Mouse (Mus musculus) neural tube, embryonic 14.5 days (tissue): ENCODE measurements around the gene Galnt9. TPM values are rescaled to one million over a fixed set of nuclear protein-coding genes. Genes with fewer than 3 reads are reported as not detected.

ENCODE experiments used
- ATAC-seq: fragments of 200-750 bp; cut with Nextera tagmentation; 2 replicates; pipeline ENCODE4 v1.8.0; 2017; ENCODE audit warnings: low read depth, mild to moderate bottlenecking, moderate TSS enrichment, moderate library complexity
- H3K27ac ChIP-seq: fragments of 300-500 bp; sonication (generic); 2 replicates; pipeline ENCODE4 v1.5.1; 2014; ENCODE audit warnings: low read depth, mild to moderate bottlenecking, control low read depth, low read length, moderate library complexity, mixed read lengths
- H3K27me3 ChIP-seq: fragments of 300-500 bp; sonication (generic); 2 replicates; pipeline ENCODE4 v1.6.1; 2014; ENCODE audit warnings: low read length; ENCODE audit not compliant: control insufficient read depth, insufficient read depth
- H3K36me3 ChIP-seq: fragments of 300-500 bp; sonication (generic); 2 replicates; pipeline ENCODE4 v1.6.1; 2014; ENCODE audit warnings: low read length, mixed read lengths; ENCODE audit not compliant: control insufficient read depth, insufficient read depth
- H3K4me1 ChIP-seq: fragments of 300-500 bp; sonication (generic); 2 replicates; pipeline ENCODE4 v1.6.1; 2014; ENCODE audit warnings: low read length; ENCODE audit not compliant: control insufficient read depth, insufficient read depth
- H3K4me2 ChIP-seq: fragments of 300-500 bp; sonication (generic); 2 replicates; pipeline ENCODE4 v1.6.1; 2014; ENCODE audit warnings: mild to moderate bottlenecking, low read depth, low read length, control low read depth
- H3K4me3 ChIP-seq: fragments of 300-500 bp; sonication (generic); 2 replicates; pipeline ENCODE4 v1.5.1; 2014; ENCODE audit warnings: low read depth, low read length, control low read depth, mixed read lengths
- H3K9ac ChIP-seq: fragments of 300-500 bp; sonication (generic); replicated peaks from 2 replicates; pipeline ENCODE4 v1.6.1; 2014; ENCODE audit warnings: low read depth, mild to moderate bottlenecking, control low read depth, low read length, mixed read lengths
- H3K9me3 ChIP-seq: fragments of 300-500 bp; sonication (generic); 2 replicates; pipeline ENCODE4 v1.6.1; 2016; ENCODE audit warnings: low read length; ENCODE audit not compliant: control insufficient read depth
- WGBS: fragments of 180-500 bp; shearing (Covaris S2); extraction: QIAGEN DNeasy Blood & Tissue Kit; methylation state at CpG from one replicate; pipeline ENCODE4 v1.1.7; 2014; 5-methylcytosine and 5-hydroxymethylcytosine counted together
- polyA plus RNA-seq: library from polyadenylated mRNA; unstranded; fragments of >200 nt; fragmentation: Nextera tagmentation; extraction: Ambion mirVana; gene quantifications from 2 replicates; pipeline ENCODE4 v1.2.1, GENCODE M21; 2014

Galnt9 gene
- polyA plus RNA-seq: 25.1 and 26.0 TPM in 2 replicates

- Histone ChIP-seq H3K27me3 (peaks cover 17% of the 10 kb centered on the region), H3K4me3 (peak within 1 kb of the TSS; percentile 52), H3K4me1 (peaks cover 18% of the 10 kb centered on the region), H3K27ac (peak within 1 kb of the TSS; percentile 55), H3K4me2 (peak within 1 kb of the TSS; percentile 70), H3K9me3 (no peaks in the 10 kb centered on the region), H3K9ac (peak within 1 kb of the TSS; percentile 62), H3K36me3 (no peaks in the 10 kb centered on the region)
- WGBS: under 1% methylated on average over 64 of the region's 82 CpGs
- ATAC-seq: peak; percentile 90
Observed at GRCm38 (mm10) chr5:110543951-110544690, at the start of gene Galnt9. Gene Galnt9 (plus strand): TSS chr5:110544355.

- Histone ChIP-seq H3K27ac (peak overlapping the region; percentile 6; the same call in 1 of the 2 replicates), H3K4me1 (no peaks in the 10 kb centered on the region), H3K36me3 (no peaks in the 10 kb centered on the region), H3K9ac (no peak overlapping the region), H3K4me2 (no peak overlapping the region), H3K4me3 (no peak overlapping the region), H3K9me3 (no peaks in the 10 kb centered on the region), H3K27me3 (no peaks in the 10 kb centered on the region)
- ATAC-seq: 0 out of 2 replicates have a peak, but pooled peaks have one; percentile 26
- whole genome bisulfite sequencing: 43% methylated on average over 4 of the region's 4 CpGs
Observed at GRCm38 (mm10) chr5:110494396-110494795, 49.8 kb upstream of the Galnt9 start.

GRCm38 (mm10) chr5:110495051-110495450 lies 49.1 kb upstream of the Galnt9 start:
- WGBS: 75% methylated on average over 6 of the region's 6 CpGs
- no peaks in the 10 kb centered on the region for H3K4me1 ChIP-seq
- H3K36me3 ChIP-seq: no peaks in the 10 kb centered on the region
- H3K4me3 ChIP-seq: no peak overlapping the region
- no peak overlapping the region for H3K27ac ChIP-seq
- H3K27me3 ChIP-seq: no peaks in the 10 kb centered on the region
- no peak overlapping the region for H3K4me2 ChIP-seq
- H3K9me3 ChIP-seq: no peaks in the 10 kb centered on the region
- H3K9ac ChIP-seq: no peak overlapping the region
- ATAC-seq: no peak

GRCm38 (mm10) chr5:110497556-110497955 lies 46.6 kb upstream of the Galnt9 start:
- no peak overlapping the region for H3K4me3 ChIP-seq
- 54% methylated on average over 5 of the region's 5 CpGs for WGBS
- no peak overlapping the region for H3K27ac ChIP-seq
- no peaks in the 10 kb centered on the region for H3K27me3 ChIP-seq
- H3K36me3 ChIP-seq: no peaks in the 10 kb centered on the region
- no peak overlapping the region for H3K9ac ChIP-seq
- no peaks in the 10 kb centered on the region for H3K9me3 ChIP-seq
- no peaks in the 10 kb centered on the region for H3K4me1 ChIP-seq
- H3K4me2 ChIP-seq: no peak overlapping the region
- ATAC-seq: no peak

- no peaks in the 10 kb centered on the region for H3K4me1 ChIP-seq
- H3K36me3 ChIP-seq: no peaks in the 10 kb centered on the region
- H3K27ac ChIP-seq: no peak overlapping the region
- H3K4me3 ChIP-seq: no peak overlapping the region
- WGBS: 20% methylated on average over 10 of the region's 10 CpGs
- H3K9me3 ChIP-seq: no peaks in the 10 kb centered on the region
- H3K9ac ChIP-seq: no peak overlapping the region
- no peaks in the 10 kb centered on the region for H3K27me3 ChIP-seq
- no peak overlapping the region for H3K4me2 ChIP-seq
- ATAC-seq: no peak
Observed at GRCm38 (mm10) chr5:110498071-110498470, 46.1 kb upstream of the Galnt9 start.

- H3K9ac ChIP-seq: no peak overlapping the region
- no peaks in the 10 kb centered on the region for H3K36me3 ChIP-seq
Observed at GRCm38 (mm10) chr5:110500233-110500632, 43.9 kb upstream of the Galnt9 start.

GRCm38 (mm10) chr5:110503361-110503760 lies 40.8 kb upstream of the Galnt9 start:
- H3K9me3 ChIP-seq: no peaks in the 10 kb centered on the region
- no peak for ATAC-seq
- WGBS: over 99% methylated on average over 3 of the region's 3 CpGs
- no peak overlapping the region for H3K4me3 ChIP-seq
- H3K4me1 ChIP-seq: no peaks in the 10 kb centered on the region
- H3K27ac ChIP-seq: no peak overlapping the region
- H3K9ac ChIP-seq: no peak overlapping the region
- H3K27me3 ChIP-seq: no peaks in the 10 kb centered on the region
- H3K4me2 ChIP-seq: no peak overlapping the region
- no peaks in the 10 kb centered on the region for H3K36me3 ChIP-seq

More at GRCm38 (mm10) chr5:110500233-110500632, 43.9 kb upstream of the Galnt9 start:
- Histone ChIP-seq H3K27ac (no peak overlapping the region), H3K27me3 (no peaks in the 10 kb centered on the region), H3K9me3 (no peaks in the 10 kb centered on the region), H3K4me3 (no peak overlapping the region), H3K4me2 (no peak overlapping the region), H3K4me1 (no peaks in the 10 kb centered on the region)
- WGBS: 71% methylated on average over 4 of the region's 4 CpGs
- no peak for ATAC-seq

- no peak overlapping the region for H3K9ac ChIP-seq
- no peaks in the 10 kb centered on the region for H3K4me1 ChIP-seq
- H3K4me2 ChIP-seq: no peak overlapping the region
- no peaks in the 10 kb centered on the region for H3K27me3 ChIP-seq
- no peak overlapping the region for H3K27ac ChIP-seq
- no peak for ATAC-seq
- H3K9me3 ChIP-seq: no peaks in the 10 kb centered on the region
- no peaks in the 10 kb centered on the region for H3K36me3 ChIP-seq
- 44% methylated on average over 10 of the region's 10 CpGs for WGBS
- H3K4me3 ChIP-seq: no peak overlapping the region
Observed at GRCm38 (mm10) chr5:110505611-110506294, 38.4 kb upstream of the Galnt9 start.

- H3K4me2 ChIP-seq: no peak overlapping the region
- H3K27ac ChIP-seq: no peak overlapping the region
- 29% methylated on average over 8 of the region's 8 CpGs for WGBS
- no peaks in the 10 kb centered on the region for H3K36me3 ChIP-seq
- no peak overlapping the region for H3K9ac ChIP-seq
- H3K4me3 ChIP-seq: no peak overlapping the region
- no peaks in the 10 kb centered on the region for H3K27me3 ChIP-seq
- no peaks in the 10 kb centered on the region for H3K4me1 ChIP-seq
- no peaks in the 10 kb centered on the region for H3K9me3 ChIP-seq
- ATAC-seq: no peak
Observed at GRCm38 (mm10) chr5:110506295-110506616, 37.9 kb upstream of the Galnt9 start.
